Mouse (Mus musculus): ENCODE measurements around the gene Sh2d4b. TPM values are rescaled to one million over a fixed set of nuclear protein-coding genes. Genes with fewer than 3 reads are reported as not detected.

Sh2d4b gene
- total RNA-seq, 2 experiments from 2014 or later: 0.96 to 0.98 TPM

- no peak for DNase-seq (ENCODE audit: low spot score in 2 of 2)
Observed at GRCm38 (mm10) chr14:40863022-40863421, 30.0 kb downstream of the Sh2d4b start.

GRCm38 (mm10) chr14:40852978-40853377, 40.1 kb downstream of the Sh2d4b start:
- DNase-seq (ENCODE audit: low spot score in 2 of 2): no peak

GRCm38 (mm10) chr14:40837397-40837796, 55.7 kb downstream of the Sh2d4b start:
- DNase-seq (ENCODE audit: low spot score in 2 of 2): no peak

- DNase-seq (ENCODE audit: low spot score in 2 of 2): no peak
Observed at GRCm38 (mm10) chr14:40830505-40830904, 62.6 kb downstream of the Sh2d4b start.

GRCm38 (mm10) chr14:40830094-40830493, 63.0 kb downstream of the Sh2d4b start:
- no peak for DNase-seq (ENCODE audit: low spot score in 2 of 2)

DNA sequence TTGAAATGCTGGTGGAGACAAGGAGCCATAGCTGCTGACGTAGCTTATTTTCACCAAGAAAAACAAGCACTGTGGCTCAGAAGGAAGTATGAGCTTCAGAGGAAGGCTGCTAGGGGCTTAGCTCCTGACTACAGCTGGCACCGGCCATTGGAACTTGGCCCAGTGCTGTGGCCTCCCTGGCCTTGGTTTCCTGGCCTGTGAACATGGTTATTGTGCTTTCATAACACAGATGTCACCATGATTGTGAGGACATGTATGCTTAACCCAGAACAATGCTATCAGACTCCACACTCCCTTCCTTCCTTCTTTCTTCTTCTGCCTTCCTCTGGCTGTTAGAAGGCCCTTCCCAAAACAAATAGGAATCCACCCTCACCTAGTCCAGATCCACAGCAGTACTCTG, 75.0 kb downstream of the Sh2d4b start:
- peak in 1 of 2 experiments; percentile 28 for DNase-seq (ENCODE audit: low spot score in 2 of 2)

DNA sequence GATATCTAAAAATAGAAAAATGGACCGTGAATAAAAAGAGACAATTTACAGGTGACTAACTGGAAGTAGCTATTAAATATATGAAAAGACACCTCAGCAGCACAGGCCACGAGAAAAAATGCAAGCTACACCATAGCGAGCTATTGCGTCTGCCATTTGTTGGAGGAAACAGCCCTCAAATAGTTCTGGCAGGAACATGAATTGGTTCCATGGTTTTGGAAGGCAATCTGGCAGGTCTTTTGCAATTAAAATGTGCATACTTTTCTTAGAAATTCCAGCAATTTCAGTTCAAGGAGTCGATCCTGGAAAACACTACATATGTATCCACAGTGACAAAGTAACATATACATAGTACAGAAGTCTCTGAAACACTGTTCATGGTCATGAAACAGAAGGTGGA, 76.4 kb downstream of the Sh2d4b start:
- no peak for DNase-seq (ENCODE audit: low spot score in 2 of 2)

DNA sequence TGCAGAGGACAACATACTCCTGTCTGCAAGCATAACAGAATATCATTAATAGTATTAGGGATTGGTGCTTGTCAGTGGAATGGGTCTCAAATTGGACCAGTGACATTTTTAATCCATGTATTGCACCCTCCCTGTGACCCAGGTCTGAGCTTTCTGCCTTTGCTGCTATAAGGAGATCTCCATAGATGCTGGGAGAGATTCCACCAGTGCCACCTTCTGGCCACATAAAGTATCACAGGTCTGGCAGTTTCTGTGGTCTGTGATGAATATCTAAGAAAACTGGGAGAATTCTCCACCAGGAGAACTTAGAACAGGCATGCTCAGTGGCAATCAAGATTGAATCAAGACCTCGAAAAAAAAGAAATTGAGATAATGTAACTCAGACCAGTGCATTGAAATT, 101.5 kb downstream of the Sh2d4b start:
- peak in 1 of 2 experiments; percentile 25 for DNase-seq (ENCODE audit: low spot score in 2 of 2)

DNA sequence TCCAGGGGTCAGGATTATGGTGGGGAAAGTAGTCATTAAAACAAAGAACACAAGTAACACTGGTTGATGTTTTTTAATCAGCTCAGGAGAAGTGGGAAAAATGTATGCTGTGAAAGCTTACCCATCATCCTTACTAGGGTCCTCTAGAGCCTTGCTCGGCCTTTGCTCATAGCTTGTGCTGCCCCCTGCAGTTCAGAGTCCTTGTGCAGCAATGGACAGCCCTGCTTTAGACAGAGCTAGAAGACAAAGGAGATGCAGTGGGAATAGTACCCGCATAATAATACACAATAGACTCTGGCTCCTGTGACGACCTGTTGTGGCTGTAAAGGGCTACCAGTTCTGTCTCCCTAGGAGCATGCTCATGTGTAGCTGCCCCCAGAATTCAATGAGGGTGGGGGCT, 104.0 kb downstream of the Sh2d4b start:
- DNase-seq (ENCODE audit: low spot score in 2 of 2): no peak

DNA sequence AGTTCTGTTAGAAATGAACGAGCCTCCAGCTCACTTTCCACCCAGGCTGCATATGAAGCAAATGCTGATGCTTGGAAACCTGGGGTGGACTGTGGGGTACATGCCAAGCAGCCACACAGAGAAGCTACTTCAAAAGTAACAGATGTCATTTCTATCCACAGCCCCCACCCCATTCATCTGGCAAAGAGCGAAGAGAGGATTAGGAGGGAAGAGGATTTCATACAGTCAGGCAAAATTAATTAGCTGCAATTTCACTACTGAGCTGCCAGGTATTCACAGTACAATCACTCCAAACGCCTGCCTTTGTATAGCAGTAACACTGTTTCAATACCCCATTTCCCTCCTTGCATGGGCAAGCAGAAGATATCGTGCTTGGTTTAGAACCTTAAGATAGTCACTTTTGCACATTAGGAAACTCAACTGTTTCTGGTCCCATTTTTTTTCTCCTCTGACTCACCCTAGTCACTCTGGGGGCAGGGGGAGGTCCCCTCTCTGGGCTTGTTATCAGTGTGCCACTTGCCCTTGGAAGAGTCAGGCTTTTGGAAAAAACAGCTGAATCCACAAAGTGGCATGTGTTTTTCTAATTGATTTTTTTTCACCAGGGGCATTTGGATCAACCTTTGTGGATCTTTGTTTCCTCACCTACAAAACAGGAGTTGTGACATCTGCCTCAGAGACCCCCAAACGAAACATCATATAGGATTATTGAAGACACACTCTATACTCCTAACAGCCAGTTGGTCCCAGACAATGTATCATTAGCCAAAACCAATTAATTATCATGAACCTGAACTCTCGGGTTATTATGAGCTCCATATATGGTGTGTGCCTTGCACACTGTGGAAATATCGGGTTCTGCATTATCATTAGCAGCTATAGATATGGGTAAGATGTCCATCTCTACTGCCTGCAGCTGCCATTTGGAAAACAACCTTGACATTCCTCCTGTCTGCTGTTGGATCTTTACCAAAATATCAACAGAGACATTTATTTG, 123.7 kb downstream of the Sh2d4b start:
- no peak for DNase-seq (ENCODE audit: low spot score in 2 of 2)

Other genes starting within 250 kb of the Sh2d4b start
- gene Tspan14, start 73.5 kb upstream of the Sh2d4b start, total RNA-seq (2021): 10 to 100 TPM; 29.0 to 29.4 TPM
- 10 to 100 TPM in 1 of 2 experiments, 1 to 10 TPM in 1; 9.2 to 16.2 TPM for gene Fam213a, start 120.5 kb upstream of the Sh2d4b start, total RNA-seq (2021)
- gene Dydc2, start 175.9 kb upstream of the Sh2d4b start, total RNA-seq (2021): not detected
- not detected for gene Dydc1, start 179.6 kb upstream of the Sh2d4b start, total RNA-seq (2021)
- 1 to 10 TPM in 1 of 2 experiments, under 1 TPM in 1; 0.66 to 3.2 TPM for gene Mat1a, start 211.8 kb upstream of the Sh2d4b start, total RNA-seq (2021)
- under 1 TPM in 1 of 2 experiments, not detected in 1; 0.10 TPM for gene Sftpa1, start 238.5 kb upstream of the Sh2d4b start, total RNA-seq (2021)

Data from gastrocnemius, postnatal 4 days (tissue).